Mouse (Mus musculus): ENCODE measurements at regions not wholly inside any gene's neighbourhood (a gene's known extent, or its start where the extent isn't known, plus 50 kb on each side); places are given as distances from the start of the nearest gene placed in this dataset.
"Not testable (repeated sequence)": the region's sequence is repeated elsewhere in the genome, so short reads cannot be mapped to it uniquely, and the experiment has no call there.

DNA sequence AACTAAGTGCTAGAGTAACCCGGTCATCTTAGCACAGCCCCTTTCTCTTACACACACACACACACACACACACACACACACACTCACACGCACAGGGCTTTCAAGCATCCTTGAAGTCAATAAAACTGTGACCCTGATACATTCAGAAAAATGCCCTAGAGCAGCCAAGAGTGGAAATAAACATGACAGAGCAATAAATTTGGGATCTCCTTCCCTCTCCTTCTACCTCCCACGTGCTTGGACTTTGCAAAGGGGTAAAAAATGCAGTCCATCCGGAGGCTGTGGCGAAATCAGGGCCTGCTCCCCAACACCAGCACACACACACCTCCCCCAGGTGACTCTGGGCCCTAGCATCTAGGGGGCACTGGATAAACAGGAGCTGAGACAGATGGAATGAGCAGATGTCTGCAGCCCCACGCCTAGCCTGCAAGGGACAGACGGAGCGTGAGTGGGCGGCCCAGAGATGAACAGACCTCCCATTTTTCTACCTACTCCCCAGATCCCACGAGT is 71.3 kb upstream of the Jarid2 start:
- DNase-seq (ENCODE audit: low read depth, low spot score) = no peak

DNA sequence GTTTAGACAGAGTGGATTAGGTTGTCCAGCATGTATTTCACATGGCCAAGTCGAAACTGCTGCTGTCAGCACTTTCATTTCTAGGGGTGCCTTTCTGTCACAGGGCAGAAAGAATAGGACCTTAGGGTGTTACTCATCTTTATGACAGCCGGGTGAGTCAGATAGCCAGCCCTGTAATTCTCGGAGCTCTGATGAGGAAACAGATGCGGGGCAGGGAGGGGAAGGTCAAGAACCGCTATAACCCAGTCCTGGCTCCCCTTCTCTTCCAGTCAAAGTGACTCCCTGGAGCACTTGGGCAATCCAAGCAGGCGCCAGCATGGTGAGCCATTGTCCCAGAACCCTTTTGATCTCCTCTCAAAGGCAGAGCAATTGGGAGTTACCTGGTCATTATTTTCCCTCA is 69.4 kb upstream of the Jarid2 start:
- DNase-seq (ENCODE audit: low read depth, low spot score) = no peak

GRCm38 (mm10) chr13:44663062-44663461 is 66.2 kb upstream of the Jarid2 start:
- DNase-seq (ENCODE audit: low read depth, low spot score) = no peak

DNA sequence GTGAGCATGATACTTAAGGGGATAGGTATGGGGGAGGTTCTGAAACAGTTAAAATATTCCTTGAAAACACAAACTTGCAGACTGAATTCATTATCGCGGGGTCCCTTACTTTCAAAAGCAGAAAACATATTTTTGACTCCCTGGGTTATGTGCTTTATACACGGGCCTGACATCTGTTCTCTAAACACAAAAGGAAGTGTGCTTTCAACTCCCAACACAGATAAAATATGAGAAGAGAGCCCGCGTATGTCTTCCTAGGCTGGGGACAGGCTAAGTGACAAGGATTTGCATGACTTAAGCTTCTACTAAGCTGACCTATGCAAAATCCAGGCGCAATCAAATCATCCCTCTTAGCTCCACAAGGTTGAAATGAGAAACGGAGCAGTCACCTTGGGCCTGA is 65.5 kb upstream of the Jarid2 start:
- no peak for DNase-seq (ENCODE audit: low read depth, low spot score)

- DNase-seq (ENCODE audit: low read depth, low spot score) = no peak
Observed at GRCm38 (mm10) chr13:44669761-44670160, 59.5 kb upstream of the Jarid2 start.

- no peak for DNase-seq (ENCODE audit: low read depth, low spot score)
Observed at GRCm38 (mm10) chr13:44673337-44673966, 55.8 kb upstream of the Jarid2 start.

DNA sequence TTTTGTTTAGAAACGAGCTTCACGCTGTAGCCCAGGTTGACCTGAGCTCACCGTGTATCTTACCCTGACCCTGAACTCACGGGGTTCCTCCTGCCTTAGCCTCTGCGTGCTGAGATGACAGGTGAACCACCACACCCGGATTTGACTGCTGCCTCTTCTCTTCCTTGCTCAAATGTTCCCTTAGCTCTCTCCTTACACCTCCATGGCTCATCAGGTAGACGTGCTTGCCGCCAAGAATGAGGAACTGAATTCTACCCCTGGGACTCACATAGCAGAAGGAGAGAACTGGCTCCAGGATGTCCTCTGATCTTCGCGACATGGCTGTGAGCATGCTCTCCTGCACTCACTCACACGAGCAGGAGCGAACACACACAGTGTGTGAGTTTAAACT is 55.3 kb upstream of the Jarid2 start:
- DNase-seq (ENCODE audit: low read depth, low spot score) = no peak

GRCm38 (mm10) chr13:44674926-44675650 is 54.2 kb upstream of the Jarid2 start:
- DNase-seq (ENCODE audit: low read depth, low spot score) = no peak

DNA sequence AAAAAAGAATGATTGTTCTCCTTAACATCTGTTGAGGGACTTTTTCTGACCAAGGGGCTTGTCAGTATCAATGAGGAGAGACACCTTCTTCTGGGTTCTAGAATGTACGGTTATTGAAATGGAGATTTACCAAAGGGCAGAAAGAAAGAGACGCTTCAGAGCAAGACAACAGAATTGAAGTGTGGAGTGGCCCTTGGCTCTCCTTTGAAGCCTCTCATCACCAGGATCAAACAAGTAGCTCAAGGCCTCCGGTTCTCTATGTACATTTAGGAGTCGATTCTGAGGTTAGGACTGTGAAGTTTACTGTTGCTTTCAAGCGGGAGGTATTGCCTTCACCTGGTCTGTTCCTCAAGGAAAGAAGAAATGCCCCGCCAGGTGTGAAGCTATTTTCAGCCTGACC is 53.2 kb upstream of the Jarid2 start:
- no peak for DNase-seq (ENCODE audit: low read depth, low spot score)

DNA sequence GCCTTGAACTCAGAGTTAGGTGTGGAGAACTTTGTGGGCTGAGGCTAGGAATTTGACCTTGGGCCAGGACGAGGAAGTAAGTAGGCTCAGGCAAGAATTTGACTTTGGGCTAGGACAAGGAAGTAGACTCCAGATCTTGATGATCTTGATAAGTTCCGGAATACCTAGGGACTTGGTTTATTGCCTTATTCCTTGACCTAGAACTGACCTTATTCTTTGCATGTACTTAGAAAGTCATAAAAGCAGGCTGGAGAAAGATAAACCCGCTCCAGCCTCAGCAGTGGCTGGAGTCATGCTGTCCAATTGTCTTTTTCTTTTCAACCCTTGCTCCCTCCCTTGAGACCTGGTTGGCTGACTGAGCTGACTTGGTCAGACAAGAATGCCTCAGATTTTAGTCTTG is 51.2 kb upstream of the Jarid2 start:
- no peak for DNase-seq (ENCODE audit: low read depth, low spot score)

GRCm38 (mm10) chr13:44679457-44679856 is 49.8 kb upstream of the Jarid2 start:
- not testable (repeated sequence) for DNase-seq (ENCODE audit: low read depth, low spot score)

All from forelimb bud, embryonic 11.5 days (tissue).